Mouse (Mus musculus): ENCODE measurements around the gene Tmem222. TPM values are rescaled to one million over a fixed set of nuclear protein-coding genes. Genes with fewer than 3 reads are reported as not detected.

Tmem222 gene
- total RNA-seq, 2 experiments from 2014 or later, result 25.1 to 27.0 TPM

DNA sequence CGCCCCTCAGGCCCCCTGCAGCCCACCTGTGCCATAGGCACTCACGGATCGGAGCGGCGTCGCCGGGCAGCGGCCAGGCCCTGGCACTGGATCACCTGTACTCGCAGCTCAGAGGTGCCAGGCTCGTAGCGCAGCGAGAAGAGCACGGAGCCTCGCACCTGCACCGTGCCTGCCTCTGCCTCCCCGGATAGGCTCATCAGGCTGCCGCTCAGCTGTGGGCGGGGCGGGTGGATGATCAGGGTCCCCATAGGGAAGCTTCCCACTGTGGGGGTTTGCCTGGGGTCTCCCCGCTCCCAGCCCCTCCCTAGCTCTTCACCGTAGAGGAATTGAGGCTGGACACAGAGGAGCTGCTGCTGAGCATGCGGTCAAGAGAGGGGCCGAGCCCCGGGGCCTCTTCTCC, 20.8 kb downstream of the Tmem222 start:
- intact Hi-C loops (cut with DNase I), result no loop called here
- DNase-seq, result no peak

DNA sequence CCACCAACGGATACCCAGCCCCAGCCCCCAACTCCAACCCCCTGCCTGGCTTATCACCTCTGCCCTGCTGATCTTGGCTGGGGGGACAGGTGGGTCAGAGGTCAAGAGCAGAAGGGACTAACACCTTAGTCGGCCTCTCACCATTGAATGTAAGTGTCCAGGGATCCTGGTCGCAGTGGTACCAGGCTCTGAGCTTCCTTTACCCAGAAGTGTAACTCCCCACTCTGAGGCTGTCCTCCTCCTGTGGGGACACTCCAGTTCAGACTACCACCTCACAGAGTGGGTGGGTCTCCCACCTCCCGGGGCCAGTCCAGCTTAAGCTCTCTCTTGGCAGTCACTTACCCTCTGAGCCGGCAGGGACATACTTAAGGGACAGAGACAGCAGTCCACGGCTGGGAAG, 22.2 kb downstream of the Tmem222 start:
- intact Hi-C loops (cut with DNase I), result no loop called here
- no peak for DNase-seq

DNA sequence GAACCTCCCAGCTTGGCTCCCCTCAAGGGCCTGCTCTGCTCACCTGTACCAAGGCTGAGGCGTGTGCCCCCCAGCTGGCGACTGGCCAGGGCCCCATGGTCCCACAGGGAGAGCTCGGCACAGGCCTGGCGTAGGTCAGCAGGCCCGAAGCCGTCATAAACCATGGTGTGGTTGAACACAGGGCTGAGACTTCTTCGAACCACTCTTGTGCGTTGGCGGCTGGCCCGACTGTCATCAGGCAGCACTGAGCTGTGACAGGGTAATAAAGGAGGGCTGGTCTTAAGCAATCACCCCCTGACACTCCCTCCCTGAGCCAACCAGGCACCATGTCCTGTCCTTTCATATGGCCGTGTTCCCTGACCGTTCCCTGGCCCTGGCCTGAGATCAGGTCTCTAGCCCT, 24.2 kb downstream of the Tmem222 start:
- intact Hi-C loops (cut with DNase I), result loop anchor here (5.0 kb wide), 2 partner anchors 41 to 44 kb away; partner anchors contain the start of genes Cd164l2 and Gpr3
- no peak for DNase-seq

DNA sequence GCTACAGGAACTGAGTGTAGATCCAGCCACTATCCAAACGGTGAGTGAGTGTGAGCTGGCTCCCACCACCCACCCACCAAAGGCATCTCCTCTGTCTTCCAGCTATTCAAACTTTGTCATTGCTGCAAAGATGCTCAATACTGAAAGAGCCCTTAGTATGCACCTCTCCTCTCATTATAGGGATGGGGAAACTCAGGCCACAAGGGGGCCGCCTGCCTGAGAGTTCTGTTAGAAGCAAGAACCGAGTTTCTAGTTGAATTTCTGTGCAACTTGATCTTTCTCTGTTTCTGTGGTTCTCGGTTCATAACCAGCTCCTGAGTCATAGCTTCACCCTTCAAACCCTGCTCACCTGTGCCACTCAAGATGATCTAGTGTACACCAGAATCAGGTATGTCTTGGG, 25.5 kb downstream of the Tmem222 start:
- no peak for DNase-seq
- intact Hi-C loops (cut with DNase I), result loop anchor here (5.0 kb wide), 2 partner anchors 40 to 45 kb away; partner anchors contain the start of genes Cd164l2 and Gpr3

DNA sequence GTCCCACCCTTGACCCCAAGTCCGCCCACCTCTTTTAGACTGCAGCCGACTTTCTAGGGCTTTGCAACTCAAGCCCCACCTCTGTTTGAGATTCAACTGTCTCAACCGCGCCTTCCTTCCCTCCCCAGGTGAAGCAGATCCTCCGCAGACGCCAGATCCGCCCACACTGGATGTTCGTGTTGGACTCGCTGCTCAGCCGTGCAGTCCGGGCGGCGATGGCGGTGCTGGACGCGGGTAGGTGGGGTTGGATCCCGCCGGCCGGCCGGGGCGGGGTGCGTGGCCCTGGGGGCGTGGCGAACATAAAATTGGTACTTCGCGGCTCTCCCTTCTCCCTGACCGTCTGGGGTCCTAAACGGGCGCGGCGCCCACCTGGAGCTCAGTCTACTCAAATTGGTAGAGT, 26.4 kb downstream of the Tmem222 start:
- intact Hi-C loops (cut with DNase I), result loop anchor here (2.0 to 5.0 kb wide), 3 partner anchors 39 to 242 kb away; partner anchors contain the start of genes Cd164l2 and Gpr3
- no peak for DNase-seq

DNA sequence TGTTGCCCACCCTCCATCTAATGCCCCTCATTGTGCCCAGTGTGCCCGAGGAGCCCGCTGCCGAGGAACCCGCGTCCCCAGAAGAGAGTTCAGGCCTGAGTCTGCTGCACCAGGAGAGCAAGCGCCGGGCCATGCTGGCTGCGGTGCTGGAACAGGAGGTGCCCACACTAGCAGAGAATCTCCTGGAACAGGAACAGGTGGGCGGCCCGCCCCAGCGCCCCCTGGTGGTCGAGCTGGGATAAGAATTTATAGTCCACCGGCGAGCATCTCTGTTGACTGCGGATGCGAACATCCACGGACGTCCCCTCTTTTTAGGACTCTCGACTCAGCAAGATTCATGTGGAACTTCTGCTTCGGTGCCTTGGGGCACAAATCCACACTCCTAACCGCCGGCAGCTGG, 27.0 kb downstream of the Tmem222 start:
- intact Hi-C loops (cut with DNase I), result loop anchor here (1.0 to 5.0 kb wide), 4 partner anchors 16 to 242 kb away; partner anchors contain the start of genes Cd164l2 and Gpr3

DNA sequence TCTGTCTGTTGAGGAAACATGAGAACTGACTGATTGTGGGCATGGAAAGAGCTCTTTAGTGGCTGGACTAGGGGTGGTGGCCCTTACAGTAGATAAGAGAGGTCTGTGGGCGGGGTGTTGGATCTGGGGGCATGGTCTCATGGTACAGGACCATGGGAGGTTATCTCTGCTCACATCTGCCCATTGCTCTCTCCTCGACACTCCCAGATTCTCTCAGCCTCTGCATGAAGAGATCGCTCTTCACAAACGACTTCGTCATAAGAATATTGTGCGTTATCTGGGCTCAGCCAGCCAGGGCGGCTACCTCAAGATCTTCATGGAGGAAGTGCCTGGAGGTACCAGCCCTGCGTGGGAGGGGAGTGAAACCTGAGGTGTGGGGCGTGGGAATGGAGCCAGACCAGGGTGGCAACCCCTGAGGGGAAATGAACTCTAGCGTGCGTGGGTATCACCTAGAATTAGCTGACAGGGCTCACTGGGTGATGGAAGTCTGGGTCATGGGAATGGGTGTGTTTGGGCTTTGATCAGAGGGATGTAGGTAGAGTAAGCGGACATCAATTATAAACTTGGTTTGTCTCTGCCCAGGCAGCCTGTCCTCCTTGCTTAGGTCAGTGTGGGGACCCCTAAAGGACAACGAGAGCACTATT, 29.7 kb downstream of the Tmem222 start:
- intact Hi-C loops (cut with DNase I), result no loop called here
- DNase-seq, result no peak

More for the DNA sequence above, 27.0 kb downstream of the Tmem222 start:
- peak; percentile 89 to 91 for DNase-seq

DNA sequence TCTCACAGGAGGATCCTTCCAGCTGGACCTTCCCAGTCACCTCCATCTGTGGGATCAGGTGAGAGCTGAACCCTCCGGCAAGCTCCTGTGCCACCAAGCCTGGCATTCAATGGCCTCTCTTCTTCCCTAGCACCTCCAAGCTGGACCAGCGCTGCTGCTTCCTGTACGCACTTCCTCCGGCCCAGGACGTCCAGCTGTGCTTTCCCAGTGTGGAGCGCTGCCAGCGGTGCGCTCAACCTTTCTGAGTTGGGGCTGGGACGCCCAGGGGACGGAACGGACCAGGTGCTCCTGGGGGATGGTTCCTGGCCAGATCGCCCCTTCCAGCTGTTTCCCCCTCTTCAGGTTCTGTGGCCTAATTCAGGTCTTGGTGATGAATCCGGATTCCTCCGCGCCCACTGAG, 30.5 kb downstream of the Tmem222 start:
- DNase-seq, result peak; percentile 53 to 61
- intact Hi-C loops (cut with DNase I), result no loop called here

DNA sequence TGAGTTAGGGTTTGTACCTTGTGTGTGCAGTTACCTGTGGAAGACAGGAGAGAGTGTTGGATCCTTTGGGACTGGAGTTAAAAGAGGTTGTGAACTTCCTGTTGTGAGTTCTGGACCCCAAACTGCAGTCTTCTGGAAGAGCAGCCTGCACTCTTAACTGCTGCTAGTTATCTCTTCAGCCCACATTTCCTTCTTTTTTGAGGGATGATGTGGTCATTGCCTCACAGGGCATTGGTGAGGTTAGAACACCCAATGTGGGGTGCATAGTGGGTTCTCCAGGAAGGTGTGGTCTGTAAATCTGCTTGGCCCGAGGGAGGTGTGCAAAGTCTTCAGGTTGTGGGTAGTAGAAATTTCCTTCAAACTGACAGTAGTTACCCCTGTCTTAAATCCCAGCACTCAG, 33.3 kb downstream of the Tmem222 start:
- intact Hi-C loops (cut with DNase I), result no loop called here
- no peak for DNase-seq

DNA sequence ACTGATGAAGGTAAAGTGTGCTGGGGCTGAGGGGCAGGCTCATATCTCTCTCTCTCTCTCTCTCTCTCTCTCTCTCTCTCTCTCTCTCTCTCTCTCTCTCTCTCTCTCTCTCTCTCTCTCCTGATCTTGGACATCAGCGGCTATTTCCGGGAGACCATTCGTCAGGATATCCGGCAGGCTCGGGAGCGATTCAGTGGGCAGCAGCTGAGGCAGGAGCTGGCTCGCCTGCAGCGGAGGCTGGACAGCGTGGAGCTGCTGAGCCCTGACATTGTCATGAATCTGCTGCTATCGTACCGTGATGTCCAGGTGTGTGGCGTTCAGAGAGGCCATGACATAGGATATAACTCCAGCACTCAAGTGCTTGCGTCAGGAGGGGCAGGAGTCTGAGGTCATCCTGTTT, 34.1 kb downstream of the Tmem222 start:
- no peak for DNase-seq
- intact Hi-C loops (cut with DNase I), result no loop called here

DNA sequence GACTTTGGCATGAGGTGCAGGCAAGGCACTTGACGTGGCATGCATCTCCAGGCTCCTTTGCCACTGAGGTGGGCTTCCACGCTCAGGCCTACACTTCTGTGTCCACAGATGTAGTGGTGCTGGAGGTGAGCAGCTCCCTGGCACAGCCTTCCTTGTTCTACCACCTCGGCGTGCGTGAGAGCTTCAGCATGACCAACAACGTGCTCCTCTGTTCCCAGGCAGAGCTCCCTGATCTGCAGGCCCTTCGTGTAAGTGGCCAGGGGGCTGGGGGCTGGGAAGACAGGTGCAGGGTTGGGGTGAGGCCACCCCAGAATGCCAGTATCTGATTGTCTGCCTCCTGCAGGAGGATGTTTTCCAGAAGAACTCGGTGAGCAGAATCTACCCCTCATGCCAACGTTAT, 34.9 kb downstream of the Tmem222 start:
- intact Hi-C loops (cut with DNase I), result no loop called here
- DNase-seq, result no peak

DNA sequence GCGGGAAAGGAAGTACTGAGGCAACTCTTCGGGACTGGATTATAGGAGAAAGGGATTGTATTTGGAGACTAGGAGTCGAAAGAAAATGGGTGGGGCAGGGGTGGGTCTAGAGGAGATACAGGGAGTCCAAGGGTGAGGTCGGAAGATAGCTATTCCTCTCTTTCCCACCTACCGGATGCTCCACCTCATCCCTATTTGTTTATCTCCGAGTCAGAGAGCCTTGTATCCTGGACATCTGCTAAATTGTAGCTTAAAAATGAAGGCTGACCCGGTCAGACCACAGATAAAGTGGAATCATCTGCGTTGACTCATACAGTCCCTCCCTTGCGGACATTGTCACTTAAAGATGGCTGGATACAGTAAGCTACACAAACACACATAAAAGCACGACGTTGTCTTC, 35.7 kb downstream of the Tmem222 start:
- no peak for DNase-seq
- intact Hi-C loops (cut with DNase I), result no loop called here

DNA sequence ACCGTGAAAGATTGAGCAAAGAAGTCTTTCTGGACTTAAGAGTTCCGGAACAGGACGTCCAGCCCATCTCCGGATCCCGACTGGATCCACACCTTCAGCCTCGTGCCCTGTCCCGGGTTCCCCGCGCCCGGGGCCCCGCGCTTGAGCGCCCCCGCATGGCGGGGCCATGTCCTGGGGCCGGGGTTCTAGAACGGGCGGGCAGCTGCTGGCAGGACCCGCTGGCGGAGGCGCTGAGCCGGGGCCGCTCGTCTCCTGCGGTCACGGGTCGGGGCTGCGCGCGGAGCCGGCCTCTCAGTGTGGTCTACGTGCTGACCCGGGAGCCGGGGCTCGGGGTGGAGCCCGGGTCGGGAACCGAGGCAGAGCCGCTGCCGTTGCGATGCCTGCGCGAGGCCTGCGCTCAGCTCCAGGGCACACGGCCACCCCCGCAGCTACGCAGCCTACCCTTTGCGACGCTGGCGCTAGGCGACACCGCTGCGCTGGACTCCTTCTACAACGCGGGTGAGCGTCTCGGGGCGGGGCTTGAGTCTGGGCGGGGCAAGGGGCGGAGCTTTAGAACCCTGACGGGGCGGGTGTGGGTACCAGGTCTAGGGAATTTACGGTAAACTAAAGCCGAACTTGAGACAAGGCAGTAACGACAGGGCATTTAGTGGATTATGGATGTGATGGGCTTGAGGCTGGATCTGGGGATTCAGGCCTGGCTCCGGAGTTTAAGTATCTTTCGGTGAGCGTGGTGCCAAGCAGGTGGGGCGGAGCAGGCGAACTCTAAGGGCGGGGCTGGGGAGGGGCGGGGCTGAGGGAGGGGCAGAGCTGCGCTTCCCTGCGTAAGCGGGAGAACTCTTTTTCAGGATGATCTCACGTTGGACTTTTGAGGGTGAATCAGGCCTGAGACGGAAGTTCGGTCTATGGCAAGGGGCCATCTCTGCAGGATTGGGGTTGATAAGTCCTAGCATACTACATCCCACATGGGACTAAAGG, 36.4 kb downstream of the Tmem222 start:
- intact Hi-C loops (cut with DNase I), result no loop called here
- DNase-seq, result peak; percentile 92 to 93

DNA sequence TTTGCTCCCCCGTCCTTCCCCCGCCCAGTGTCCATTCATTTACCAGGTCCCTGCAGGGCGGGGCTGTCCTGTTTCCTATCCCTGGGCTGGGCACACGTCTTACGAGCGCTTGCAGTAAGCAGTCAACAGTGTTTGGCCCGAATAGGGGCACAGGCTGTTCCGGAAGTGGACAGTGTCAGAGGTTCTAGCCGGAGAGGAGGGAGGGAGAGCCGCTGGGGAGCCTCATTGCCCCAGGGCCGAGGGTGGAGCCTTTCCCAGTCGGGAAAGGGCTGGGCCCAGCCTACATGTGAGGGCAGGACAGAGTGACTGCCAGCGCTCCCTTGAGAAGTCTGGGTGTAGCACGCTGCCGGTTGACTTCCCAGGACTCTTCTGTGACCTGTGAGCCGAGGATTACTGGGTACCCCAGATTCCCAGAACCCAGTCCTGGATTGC, 37.1 kb downstream of the Tmem222 start, which contains the start of gene Map3k6:
Gene Map3k6 (plus strand): TSS at position 329 of the 432 bp plus-strand sequence.
- intact Hi-C loops (cut with DNase I), result no loop called here
- peak; percentile 79 to 92 for DNase-seq

DNA sequence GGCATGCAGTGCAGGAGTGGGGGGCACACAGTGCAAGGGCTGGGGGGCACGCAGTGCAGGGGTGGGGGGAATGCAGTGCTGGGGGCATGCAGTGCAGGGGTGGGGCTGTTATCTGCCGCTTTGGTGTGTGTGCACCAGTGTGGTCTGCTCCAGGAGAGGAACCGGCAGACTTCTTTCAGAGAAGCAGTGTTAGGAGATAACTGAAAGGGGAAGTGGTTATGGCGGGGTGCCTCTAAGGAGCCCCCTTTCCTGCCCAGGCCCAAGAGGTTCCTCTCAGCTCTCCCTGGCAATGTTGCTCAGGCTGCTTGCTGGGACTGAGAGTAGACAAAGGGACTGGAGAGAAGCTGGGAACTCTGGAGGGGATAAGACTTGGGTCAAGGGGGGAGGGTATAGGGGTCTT, 39.7 kb downstream of the Tmem222 start:
- no peak for DNase-seq
- intact Hi-C loops (cut with DNase I), result no loop called here

DNA sequence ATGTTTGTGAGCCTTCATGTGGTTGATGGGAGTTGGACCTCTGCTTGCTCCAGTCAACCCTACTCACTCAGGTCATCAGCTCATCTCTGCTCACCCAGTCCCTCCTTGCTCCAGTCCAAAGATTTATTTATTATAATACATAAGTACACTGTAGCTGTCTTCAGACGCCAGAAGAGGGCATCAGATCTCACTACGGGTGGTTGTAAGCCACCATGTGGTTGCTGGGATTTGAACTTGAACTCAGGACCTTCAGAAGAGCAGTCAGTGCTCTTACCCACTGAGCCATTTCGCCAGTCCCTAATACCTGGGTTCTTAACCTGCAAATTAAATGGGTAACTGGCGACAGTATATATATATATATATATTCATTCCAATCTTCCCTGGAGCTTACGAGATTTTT, 42.2 kb downstream of the Tmem222 start:
- DNase-seq, result no peak
- intact Hi-C loops (cut with DNase I), result no loop called here

DNA sequence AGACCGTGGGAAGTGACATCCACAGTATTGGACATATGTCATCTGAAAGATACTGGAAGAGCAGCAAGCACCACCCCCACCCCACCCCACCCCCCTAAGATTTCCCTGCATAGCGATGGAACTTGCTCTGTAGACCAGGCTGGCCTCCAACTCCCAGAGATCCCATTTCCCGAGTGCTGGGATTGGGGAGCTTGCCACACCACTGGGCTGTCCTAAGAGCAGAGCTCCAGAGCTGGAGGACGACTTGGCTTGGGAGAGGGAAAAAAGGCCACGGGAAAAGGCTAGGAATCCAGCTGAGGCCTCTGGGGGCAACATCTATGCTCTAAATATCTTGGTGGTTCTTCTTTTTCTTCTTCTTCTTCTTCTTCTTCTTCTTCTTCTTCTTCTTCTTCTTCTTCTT, 42.8 kb downstream of the Tmem222 start:
- intact Hi-C loops (cut with DNase I), result loop anchor here (1.0 to 5.0 kb wide), 2 partner anchors 16 to 63 kb away; no protein-coding TSS in a partner anchor
- DNase-seq, result no peak

DNA sequence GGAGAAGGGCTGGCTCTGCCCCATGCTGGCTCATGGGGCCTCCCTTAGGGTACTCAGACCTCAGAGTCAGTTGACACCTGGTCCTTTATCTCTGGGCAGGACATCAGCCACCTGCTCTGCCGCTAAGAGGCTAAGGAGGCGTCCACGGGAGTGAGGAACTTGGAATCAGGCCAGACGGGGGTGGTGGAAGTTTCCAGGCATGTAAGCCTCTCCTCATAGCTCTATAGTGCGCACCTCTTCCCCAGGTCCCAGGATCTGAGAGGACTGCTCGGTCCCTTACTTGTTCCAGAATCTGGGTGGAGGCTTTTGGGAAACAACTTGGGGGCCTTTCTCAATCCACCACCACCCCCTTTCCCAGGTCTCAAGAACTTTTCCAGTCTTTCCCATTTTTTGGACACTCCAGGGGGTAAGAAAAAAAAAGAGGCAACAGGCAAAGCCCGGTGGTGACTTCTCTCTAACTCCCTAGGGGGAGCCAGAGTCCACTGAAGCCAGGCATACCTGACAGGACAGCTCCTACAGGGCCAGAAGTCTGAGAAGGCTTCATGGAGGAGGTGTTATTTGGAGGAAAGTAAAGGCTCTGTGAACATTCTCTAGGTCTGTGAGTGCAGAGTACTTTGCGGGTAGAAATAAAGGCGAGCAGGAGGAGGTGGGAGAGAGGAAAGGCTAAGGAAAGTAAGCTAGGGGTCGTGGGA, 44.2 kb downstream of the Tmem222 start:
- intact Hi-C loops (cut with DNase I), result loop anchor here (5.0 kb wide), 1 partner anchor 64 kb away; no protein-coding TSS in a partner anchor
- no peak for DNase-seq

DNA sequence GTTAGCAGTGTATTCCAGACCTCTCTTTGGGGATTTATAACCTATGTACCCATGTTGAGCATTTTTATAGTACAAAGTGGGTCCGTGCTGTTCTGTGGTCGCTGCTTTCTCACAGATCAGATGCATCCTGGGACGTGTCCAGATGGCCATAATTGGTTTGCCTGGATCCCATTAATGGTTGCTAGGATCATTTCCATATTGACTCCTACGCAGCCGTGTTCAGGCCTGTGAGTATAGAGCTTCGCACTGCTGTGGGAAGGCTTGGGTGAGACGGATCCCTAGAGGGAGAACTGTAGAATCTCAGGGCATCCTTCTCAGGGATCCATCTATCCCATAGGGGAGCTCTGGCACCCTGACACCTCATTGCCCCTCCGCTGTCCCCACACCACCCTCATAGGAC, 48.0 kb downstream of the Tmem222 start:
- no peak for DNase-seq
- intact Hi-C loops (cut with DNase I), result no loop called here

DNA sequence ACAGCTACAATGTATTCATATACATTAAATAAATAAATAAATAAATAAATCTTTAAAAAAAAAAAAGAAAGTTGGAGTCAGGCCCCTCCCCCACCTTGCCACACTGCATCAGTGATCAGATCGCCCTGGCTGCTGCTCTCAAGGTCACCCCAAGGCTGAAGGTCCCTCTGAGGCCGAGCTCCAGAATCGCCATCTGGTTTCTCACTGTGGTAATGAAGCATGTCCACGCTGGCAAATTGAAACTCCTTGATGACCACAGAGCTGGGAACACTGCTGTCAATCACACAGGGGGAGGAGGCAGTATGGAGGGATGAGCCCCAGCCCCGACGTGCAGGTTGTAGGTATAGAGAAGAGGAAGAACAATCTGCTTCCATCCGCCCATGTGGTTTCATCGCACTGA, 50.0 kb downstream of the Tmem222 start:
- intact Hi-C loops (cut with DNase I), result no loop called here
- DNase-seq, result no peak

DNA sequence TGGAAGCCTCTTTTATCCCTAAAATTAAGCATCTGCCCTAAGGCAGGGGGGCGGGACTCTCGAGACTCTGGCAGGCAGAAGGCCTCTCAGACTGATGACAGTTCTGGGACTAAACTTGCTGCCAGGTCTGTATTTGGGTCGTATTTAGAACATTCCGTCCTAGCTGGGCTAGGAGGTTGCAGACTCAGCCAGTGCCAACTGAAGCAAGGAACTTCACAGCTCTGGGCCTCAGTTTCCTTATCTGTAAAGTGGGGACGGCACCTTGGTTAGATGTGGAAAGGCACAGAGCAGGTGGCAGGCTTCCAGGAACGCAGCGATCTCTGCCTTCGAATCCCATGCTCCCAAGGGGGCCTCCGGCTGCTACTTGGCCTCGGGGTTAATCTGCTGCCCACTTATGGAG, 51.5 kb downstream of the Tmem222 start:
- DNase-seq, result peak; percentile 48 to 58

More for the DNA sequence above, 51.5 kb downstream of the Tmem222 start:
- intact Hi-C loops (cut with DNase I), result no loop called here

Data from heart, postnatal 14 days (tissue).